Mouse (Mus musculus): ENCODE measurements around the gene Pgls.

The Pgls gene

GRCm38 (mm10) chr8:71637149-71638095 is 45.4 kb downstream of the Pgls start:
- DNase-seq (ENCODE audit: extremely low read depth, low read depth) = no peak

- DNase-seq (ENCODE audit: extremely low read depth, low read depth) = no peak
These were observed 46.3 kb downstream of the Pgls start for GRCm38 (mm10) chr8:71638321-71638720.

GRCm38 (mm10) chr8:71639318-71639717 is 47.3 kb downstream of the Pgls start:
- DNase-seq (ENCODE audit: extremely low read depth, low read depth) = no peak

DNA sequence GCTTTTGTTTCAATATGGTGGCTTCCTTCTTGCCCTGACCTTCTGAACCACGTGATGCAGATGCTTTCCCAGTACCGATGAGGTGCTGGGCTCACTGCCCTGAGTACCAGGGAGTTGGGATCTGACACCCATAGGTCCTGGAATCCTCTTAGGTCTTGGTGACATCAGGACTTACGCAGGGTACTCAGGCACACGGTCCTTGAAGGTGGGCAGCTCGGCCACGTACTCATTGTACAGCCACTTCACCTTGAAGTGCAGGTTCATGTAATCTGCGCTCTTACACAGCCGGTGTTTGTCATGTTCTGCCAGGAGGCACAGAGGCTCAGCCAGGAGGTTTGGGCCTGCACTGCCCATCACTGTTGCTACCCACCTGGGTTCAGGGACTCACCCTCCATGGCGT is 53.5 kb downstream of the Pgls start:
- DNase-seq (ENCODE audit: extremely low read depth, low read depth) = no peak
